Mouse (Mus musculus): ENCODE results near the gene Otud4. TPM values are rescaled to one million over a fixed set of nuclear protein-coding genes. Genes with fewer than 3 reads are reported as not detected.
A peak's percentile ranks its signal among the peaks of the same experiment; 100 is the strongest.
"Not testable (repeated sequence)": the region's sequence is repeated elsewhere in the genome, so short reads cannot be mapped to it uniquely, and the experiment has no call there.

The Otud4 gene
- 5.4 and 5.6 TPM in 2 replicates for polyA plus RNA-seq (2015; fragmentation: Nextera tagmentation; extraction: Ambion mirVana)

DNA sequence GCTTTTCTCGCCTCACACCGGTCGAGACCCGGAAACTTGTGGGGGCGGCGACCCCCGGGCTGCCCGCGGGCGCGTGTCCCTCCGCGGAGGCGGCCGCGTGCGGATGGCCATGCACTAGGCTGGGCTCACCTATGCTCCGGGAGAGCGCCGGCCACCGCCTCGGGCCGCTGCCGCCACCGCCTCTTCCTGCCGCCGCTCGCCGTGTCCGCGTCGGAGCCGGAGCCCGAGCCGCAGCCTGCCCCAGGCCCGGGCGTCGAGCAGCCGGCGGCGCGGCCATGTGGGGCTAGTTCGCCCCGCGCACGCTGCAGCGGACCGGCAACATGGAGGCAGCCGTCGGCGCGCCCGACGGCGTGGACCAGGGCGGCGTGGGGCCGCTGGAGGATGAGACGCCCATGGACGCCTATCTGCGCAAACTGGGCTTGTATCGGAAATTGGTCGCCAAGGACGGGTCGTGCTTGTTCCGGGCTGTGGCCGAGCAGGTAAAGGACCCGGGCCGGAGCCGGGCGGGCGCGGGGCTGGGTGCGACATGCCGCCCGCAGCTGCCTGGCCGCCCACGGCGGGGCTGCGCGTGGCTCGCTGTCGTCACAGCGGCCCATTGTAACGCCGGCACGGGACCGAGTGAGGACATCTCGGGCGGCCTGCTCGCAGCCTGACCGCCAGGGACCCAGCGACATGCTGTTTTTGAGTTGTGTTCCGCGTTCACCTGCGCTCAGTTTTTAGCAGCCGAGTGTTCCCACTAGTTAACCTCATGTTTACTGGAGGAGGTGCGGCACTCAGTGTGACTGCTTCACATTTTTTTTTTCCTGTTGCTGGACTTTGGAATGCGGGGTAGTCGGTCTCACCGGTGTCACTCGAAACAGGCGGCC lies at the start of gene Otud4:
Otud4 (plus strand) TSS at position 33 of the 866 bp plus-strand sequence.
- H3K4me2 ChIP-seq (ENCODE audit: low read depth, low read length), result peak within 1 kb of the TSS; percentile 78
- peaks cover 21% of the 10 kb centered on the region for H3K4me1 ChIP-seq (ENCODE audit: control insufficient read depth, low read depth, low read length)
- peak within 1 kb of the TSS; percentile 93 for H3K4me3 ChIP-seq (ENCODE audit: low read depth, low read length)
- H3K36me3 ChIP-seq (ENCODE audit: control insufficient read depth, insufficient read depth), result peaks cover 4% of the 10 kb centered on the region; the same call in 1 of the 2 replicates
- no peaks in the 10 kb centered on the region for H3K27me3 ChIP-seq (ENCODE audit: control insufficient read depth, insufficient read depth, low read depth, low read length)
- no peaks in the 10 kb centered on the region for H3K9me3 ChIP-seq (replicated peaks; ENCODE audit: control insufficient read depth, low read length)
- peak within 1 kb of the TSS; percentile 97 for H3K27ac ChIP-seq (ENCODE audit: low read length)
- peak within 1 kb of the TSS; percentile 95 for H3K9ac ChIP-seq (ENCODE audit: low read depth, low read length)
- ATAC-seq (ENCODE audit: low read depth), result peak; percentile 27
- under 1% methylated on average over 103 of the region's 103 CpGs for WGBS (ENCODE audit: insufficient replicate concordance)

DNA sequence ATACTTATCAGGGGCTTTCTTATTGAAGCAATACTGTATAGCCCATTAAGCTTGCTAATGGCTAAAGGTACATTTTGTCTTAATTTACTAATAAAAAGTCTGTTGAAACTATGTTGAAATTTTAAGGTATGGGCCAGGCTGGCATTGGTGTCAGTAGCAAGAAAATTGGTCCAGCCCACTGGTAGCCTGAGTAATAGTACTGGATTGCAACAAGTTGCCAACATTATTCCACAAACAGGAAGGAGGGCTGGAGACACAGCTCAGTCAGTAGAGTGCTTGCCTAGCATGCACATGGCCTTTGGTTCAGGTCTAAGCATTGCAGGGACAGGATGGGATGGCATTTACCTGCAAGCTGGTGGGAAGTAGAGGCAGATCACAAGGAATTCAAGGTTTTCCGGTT lies 38.5 kb upstream of the Otud4 start:
- H3K9me3 ChIP-seq (replicated peaks; ENCODE audit: control insufficient read depth, low read length), result no peaks in the 10 kb centered on the region
- no peaks in the 10 kb centered on the region for H3K4me1 ChIP-seq (ENCODE audit: control insufficient read depth, low read depth, low read length)
- WGBS (ENCODE audit: insufficient replicate concordance), result 63% methylated on average over 1 of the region's 1 CpGs
- H3K9ac ChIP-seq (ENCODE audit: low read depth, low read length), result no peak overlapping the region
- H3K27me3 ChIP-seq (ENCODE audit: control insufficient read depth, insufficient read depth, low read depth, low read length), result no peaks in the 10 kb centered on the region
- H3K4me3 ChIP-seq (ENCODE audit: low read depth, low read length), result no peak overlapping the region
- no peak overlapping the region for H3K4me2 ChIP-seq (ENCODE audit: low read depth, low read length)
- no peaks in the 10 kb centered on the region for H3K36me3 ChIP-seq (ENCODE audit: control insufficient read depth, insufficient read depth)
- H3K27ac ChIP-seq (ENCODE audit: low read length), result no peak overlapping the region
- no peak for ATAC-seq (ENCODE audit: low read depth)

GRCm38 (mm10) chr8:79603204-79603603 lies 36.2 kb upstream of the Otud4 start:
- not testable (repeated sequence) for ATAC-seq (ENCODE audit: low read depth); H3K27me3 ChIP-seq (ENCODE audit: control insufficient read depth, insufficient read depth, low read depth, low read length)
- WGBS (ENCODE audit: insufficient replicate concordance), result 33% methylated on average over 2 of the region's 2 CpGs

GRCm38 (mm10) chr8:79606225-79606624 lies 33.2 kb upstream of the Otud4 start:
- no peaks in the 10 kb centered on the region for H3K27me3 ChIP-seq (ENCODE audit: control insufficient read depth, insufficient read depth, low read depth, low read length)
- no peak overlapping the region for H3K9ac ChIP-seq (ENCODE audit: low read depth, low read length)
- H3K27ac ChIP-seq (ENCODE audit: low read length), result no peak overlapping the region
- H3K4me3 ChIP-seq (ENCODE audit: low read depth, low read length), result no peak overlapping the region
- H3K4me1 ChIP-seq (ENCODE audit: control insufficient read depth, low read depth, low read length), result no peaks in the 10 kb centered on the region
- H3K4me2 ChIP-seq (ENCODE audit: low read depth, low read length), result no peak overlapping the region
- no peaks in the 10 kb centered on the region for H3K36me3 ChIP-seq (ENCODE audit: control insufficient read depth, insufficient read depth)
- ATAC-seq (ENCODE audit: low read depth), result no peak
- no peaks in the 10 kb centered on the region for H3K9me3 ChIP-seq (replicated peaks; ENCODE audit: control insufficient read depth, low read length)

More at GRCm38 (mm10) chr8:79603204-79603603, 36.2 kb upstream of the Otud4 start:
- not testable (repeated sequence) for H3K9me3 ChIP-seq (replicated peaks; ENCODE audit: control insufficient read depth, low read length); H3K4me3 ChIP-seq (ENCODE audit: low read depth, low read length); H3K36me3 ChIP-seq (ENCODE audit: control insufficient read depth, insufficient read depth); H3K4me1 ChIP-seq (ENCODE audit: control insufficient read depth, low read depth, low read length); H3K27ac ChIP-seq (ENCODE audit: low read length); H3K9ac ChIP-seq (ENCODE audit: low read depth, low read length); H3K4me2 ChIP-seq (ENCODE audit: low read depth, low read length)

DNA sequence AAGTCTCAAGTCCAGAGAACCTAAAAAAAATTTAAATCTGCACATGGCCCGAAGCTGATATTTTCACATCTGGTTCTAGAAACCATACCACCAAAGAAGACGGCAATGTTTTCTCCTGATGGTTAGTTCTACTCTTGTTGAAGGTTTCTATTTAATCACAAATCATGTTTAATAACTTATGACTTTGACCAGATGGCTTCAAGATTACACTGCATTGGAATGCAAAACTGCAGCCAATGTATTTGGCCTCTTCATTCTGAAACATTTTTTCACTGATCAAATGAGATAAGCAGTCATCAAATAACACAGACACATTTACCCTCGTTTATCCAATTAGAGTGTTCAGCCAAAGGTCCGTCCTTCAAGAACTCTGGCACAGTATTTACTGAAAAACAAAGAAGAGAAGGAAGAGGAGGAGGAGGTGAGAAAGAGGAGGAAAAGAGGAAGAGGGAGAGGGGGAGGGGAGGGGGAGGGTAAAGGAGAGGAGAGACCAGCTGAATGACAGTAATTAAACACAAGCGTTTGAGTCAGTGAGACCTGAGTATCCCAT lies 32.6 kb upstream of the Otud4 start:
- WGBS (ENCODE audit: insufficient replicate concordance), result 63% methylated on average over 5 of the region's 5 CpGs
- ATAC-seq (ENCODE audit: low read depth), result no peak
- Histone ChIP-seq H3K27me3 (ENCODE audit: control insufficient read depth, insufficient read depth, low read depth, low read length) (no peaks in the 10 kb centered on the region), H3K9ac (ENCODE audit: low read depth, low read length) (no peak overlapping the region), H3K36me3 (ENCODE audit: control insufficient read depth, insufficient read depth) (no peaks in the 10 kb centered on the region), H3K4me1 (ENCODE audit: control insufficient read depth, low read depth, low read length) (no peaks in the 10 kb centered on the region), H3K4me2 (ENCODE audit: low read depth, low read length) (no peak overlapping the region), H3K27ac (ENCODE audit: low read length) (no peak overlapping the region), H3K4me3 (ENCODE audit: low read depth, low read length) (no peak overlapping the region), H3K9me3 (replicated peaks; ENCODE audit: control insufficient read depth, low read length) (no peaks in the 10 kb centered on the region)

GRCm38 (mm10) chr8:79608701-79609100 lies 30.7 kb upstream of the Otud4 start:
- Histone ChIP-seq H3K4me3 (ENCODE audit: low read depth, low read length) (no peak overlapping the region), H3K9ac (ENCODE audit: low read depth, low read length) (no peak overlapping the region), H3K36me3 (ENCODE audit: control insufficient read depth, insufficient read depth) (no peaks in the 10 kb centered on the region), H3K27me3 (ENCODE audit: control insufficient read depth, insufficient read depth, low read depth, low read length) (no peaks in the 10 kb centered on the region), H3K27ac (ENCODE audit: low read length) (no peak overlapping the region), H3K4me1 (ENCODE audit: control insufficient read depth, low read depth, low read length) (no peaks in the 10 kb centered on the region), H3K4me2 (ENCODE audit: low read depth, low read length) (no peak overlapping the region), H3K9me3 (replicated peaks; ENCODE audit: control insufficient read depth, low read length) (no peaks in the 10 kb centered on the region)
- no peak for ATAC-seq (ENCODE audit: low read depth)
- 70% methylated on average over 3 of the region's 3 CpGs for WGBS (ENCODE audit: insufficient replicate concordance)

- no peak overlapping the region for H3K4me2 ChIP-seq (ENCODE audit: low read depth, low read length)
- no peak overlapping the region for H3K27ac ChIP-seq (ENCODE audit: low read length)
- no peaks in the 10 kb centered on the region for H3K4me1 ChIP-seq (ENCODE audit: control insufficient read depth, low read depth, low read length)
- H3K27me3 ChIP-seq (ENCODE audit: control insufficient read depth, insufficient read depth, low read depth, low read length), result no peaks in the 10 kb centered on the region
- H3K9ac ChIP-seq (ENCODE audit: low read depth, low read length), result no peak overlapping the region
- no peak for ATAC-seq (ENCODE audit: low read depth)
- H3K9me3 ChIP-seq (replicated peaks; ENCODE audit: control insufficient read depth, low read length), result no peaks in the 10 kb centered on the region
- no peak overlapping the region for H3K4me3 ChIP-seq (ENCODE audit: low read depth, low read length)
- no peaks in the 10 kb centered on the region for H3K36me3 ChIP-seq (ENCODE audit: control insufficient read depth, insufficient read depth)
Observed at GRCm38 (mm10) chr8:79610268-79610667, 29.1 kb upstream of the Otud4 start.

DNA sequence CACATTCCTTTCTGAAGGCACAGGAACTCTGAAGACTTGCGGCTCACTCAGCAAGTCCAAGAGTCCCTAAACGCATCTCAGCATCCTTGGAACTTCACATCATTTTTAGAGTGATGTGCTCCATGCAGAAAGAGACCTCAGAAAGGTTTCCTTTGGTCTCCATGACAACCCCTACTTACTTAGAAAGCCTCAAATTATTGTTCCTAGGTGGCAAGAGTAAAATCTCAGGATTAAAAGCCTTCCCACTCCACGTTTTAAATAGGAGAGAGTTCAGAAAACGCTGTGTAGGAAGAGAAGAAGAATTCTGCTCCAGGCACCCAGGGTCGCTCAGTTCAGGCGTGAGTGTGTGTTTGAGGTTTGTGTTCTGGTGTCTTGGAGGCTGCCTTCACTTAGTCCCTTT lies 27.1 kb upstream of the Otud4 start:
- Histone ChIP-seq H3K36me3 (ENCODE audit: control insufficient read depth, insufficient read depth) (no peaks in the 10 kb centered on the region), H3K4me3 (ENCODE audit: low read depth, low read length) (no peak overlapping the region), H3K9ac (ENCODE audit: low read depth, low read length) (no peak overlapping the region), H3K9me3 (replicated peaks; ENCODE audit: control insufficient read depth, low read length) (no peaks in the 10 kb centered on the region), H3K4me2 (ENCODE audit: low read depth, low read length) (no peak overlapping the region), H3K4me1 (ENCODE audit: control insufficient read depth, low read depth, low read length) (no peaks in the 10 kb centered on the region), H3K27ac (ENCODE audit: low read length) (no peak overlapping the region), H3K27me3 (ENCODE audit: control insufficient read depth, insufficient read depth, low read depth, low read length) (no peaks in the 10 kb centered on the region)
- WGBS (ENCODE audit: insufficient replicate concordance), result 58% methylated on average over 6 of the region's 6 CpGs
- ATAC-seq (ENCODE audit: low read depth), result no peak

- 0 out of 2 replicates have a peak, but pooled peaks have one; percentile 33 for ATAC-seq (ENCODE audit: low read depth)
- no peak overlapping the region for H3K27ac ChIP-seq (ENCODE audit: low read length)
Observed at GRCm38 (mm10) chr8:79612965-79613364, 26.5 kb upstream of the Otud4 start.

More at GRCm38 (mm10) chr8:79612965-79613364, 26.5 kb upstream of the Otud4 start:
- Histone ChIP-seq H3K4me1 (ENCODE audit: control insufficient read depth, low read depth, low read length) (no peaks in the 10 kb centered on the region), H3K36me3 (ENCODE audit: control insufficient read depth, insufficient read depth) (no peaks in the 10 kb centered on the region), H3K4me3 (ENCODE audit: low read depth, low read length) (no peak overlapping the region), H3K9ac (ENCODE audit: low read depth, low read length) (no peak overlapping the region), H3K9me3 (replicated peaks; ENCODE audit: control insufficient read depth, low read length) (no peaks in the 10 kb centered on the region), H3K4me2 (ENCODE audit: low read depth, low read length) (no peak overlapping the region), H3K27me3 (ENCODE audit: control insufficient read depth, insufficient read depth, low read depth, low read length) (no peaks in the 10 kb centered on the region)
- WGBS (ENCODE audit: insufficient replicate concordance), result 14% methylated on average over 5 of the region's 5 CpGs
